Mouse (Mus musculus): ENCODE results near the gene Ubash3b.

GRCm38 (mm10) chr9:41051080-41051932 is 110.2 kb downstream of the Ubash3b start:
- TF ChIP-seq HCFC1 (IDR thresholded peaks at IDR 0.05; ENCODE audit: borderline replicate concordance, insufficient read depth, low read length) (no peak), CHD2 (IDR thresholded peaks at IDR 0.05; ENCODE audit: low read depth, low read length) (no peak)
